Mouse (Mus musculus): ENCODE data around the gene Ppp1r12b.
A peak's percentile ranks its signal among the peaks of the same experiment; 100 is the strongest.

The Ppp1r12b gene

GRCm38 (mm10) chr1:134725276-134725675 is 230.5 kb downstream of the Ppp1r12b start:
- no peak for DNase-seq (ENCODE audit: low read depth, low spot score)

- no peak for DNase-seq (ENCODE audit: low read depth, low spot score)
Observed at GRCm38 (mm10) chr1:134722891-134723290, 232.9 kb downstream of the Ppp1r12b start.

GRCm38 (mm10) chr1:134721486-134721885 is 234.3 kb downstream of the Ppp1r12b start:
- DNase-seq (ENCODE audit: low read depth, low spot score) = no peak

- DNase-seq (ENCODE audit: low read depth, low spot score) = no peak
Observed at GRCm38 (mm10) chr1:134719718-134720304, 235.9 kb downstream of the Ppp1r12b start.

- DNase-seq (ENCODE audit: low read depth, low spot score) = no peak
Observed at GRCm38 (mm10) chr1:134715092-134715491, 240.7 kb downstream of the Ppp1r12b start.

GRCm38 (mm10) chr1:134714166-134714565 is 241.6 kb downstream of the Ppp1r12b start:
- no peak for DNase-seq (ENCODE audit: low read depth, low spot score)

- no peak for DNase-seq (ENCODE audit: low read depth, low spot score)
Observed at GRCm38 (mm10) chr1:134713421-134713969, 242.2 kb downstream of the Ppp1r12b start.

- no peak for DNase-seq (ENCODE audit: low read depth, low spot score)
Observed at GRCm38 (mm10) chr1:134712781-134713299, 242.9 kb downstream of the Ppp1r12b start.

GRCm38 (mm10) chr1:134711653-134712052 is 244.1 kb downstream of the Ppp1r12b start:
- DNase-seq (ENCODE audit: low read depth, low spot score) = no peak

- no peak for DNase-seq (ENCODE audit: low read depth, low spot score)
Observed at GRCm38 (mm10) chr1:134711061-134711460, 244.7 kb downstream of the Ppp1r12b start.

- DNase-seq (ENCODE audit: low read depth, low spot score) = peak; percentile 25
Observed at GRCm38 (mm10) chr1:134709411-134710306, 246.1 kb downstream of the Ppp1r12b start.

GRCm38 (mm10) chr1:134708801-134709385 is 246.8 kb downstream of the Ppp1r12b start:
- peak; percentile 56 for DNase-seq (ENCODE audit: low read depth, low spot score)

GRCm38 (mm10) chr1:134708274-134708673 is 247.5 kb downstream of the Ppp1r12b start:
- DNase-seq (ENCODE audit: low read depth, low spot score) = no peak

GRCm38 (mm10) chr1:134707516-134707915 is 248.2 kb downstream of the Ppp1r12b start:
- no peak for DNase-seq (ENCODE audit: low read depth, low spot score)

- DNase-seq (ENCODE audit: low read depth, low spot score) = no peak
Observed at GRCm38 (mm10) chr1:134706549-134706948, 249.2 kb downstream of the Ppp1r12b start.
